Mouse (Mus musculus) granulocyte monocyte progenitor cell, adult 5-6 weeks (primary cell): ENCODE measurements around the gene Pbx1. TPM values are rescaled to one million over a fixed set of nuclear protein-coding genes. Genes with fewer than 3 reads are reported as not detected.
"Not testable (repeated sequence)": the region's sequence is repeated elsewhere in the genome, so short reads cannot be mapped to it uniquely, and the experiment has no call there.

ENCODE experiments used
- ATAC-seq: replicated peaks from 2 replicates; pipeline ENCODE4 v1.8.0; 2016; ENCODE audit warnings: mild to moderate bottlenecking, moderate TSS enrichment, inconsistent platforms; ENCODE audit not compliant: poor library complexity, severe bottlenecking
- total RNA-seq, 2 experiments: library from RNA; stranded (forward) in 1 of 2; stranded (reverse) in 1 of 2; fragments of 200-712, 200-1000 nt in 1 of 2; fragments of >200 nt in 1 of 2; fragmentation: Nextera tagmentation in 1 of 2; gene quantifications; 2 replicates each; pipeline ENCODE4 v1.2.3; 2014 to 2017

Gene Pbx1
- 4.9 and 8.2 TPM in 2 replicates for total RNA-seq (2014; fragmentation: Nextera tagmentation)
- total RNA-seq (2017), result 4.1 and 4.7 TPM in 2 replicates

- ATAC-seq, result not testable (repeated sequence)
Observed at GRCm38 (mm10) chr1:168432232-168432280, at the start of gene Pbx1. Pbx1 (minus strand) TSS chr1:168432270.

GRCm38 (mm10) chr1:168479626-168480025 lies 47.6 kb upstream of the Pbx1 start:
- ATAC-seq, result no peak

DNA sequence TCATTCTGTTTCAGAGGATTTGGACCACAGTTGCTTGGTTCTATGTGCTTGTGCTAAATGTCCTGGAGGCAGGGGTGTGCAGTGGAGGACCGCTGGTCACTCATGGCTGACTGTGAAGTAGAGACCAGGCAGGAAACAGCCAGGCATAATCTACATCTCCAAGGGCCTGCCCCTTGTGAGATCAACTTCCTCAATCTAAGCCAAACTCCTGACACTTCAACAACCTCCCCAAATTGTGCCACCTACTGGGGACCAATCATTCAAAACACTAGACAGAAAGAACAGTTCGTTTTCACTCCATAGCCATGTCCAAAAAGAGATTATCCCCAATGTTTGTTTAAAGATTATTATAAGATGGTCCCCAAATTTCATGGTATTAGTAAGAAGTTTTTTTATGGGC lies 46.8 kb upstream of the Pbx1 start:
- ATAC-seq, result peak; percentile 94

GRCm38 (mm10) chr1:168476917-168477316 lies 44.8 kb upstream of the Pbx1 start:
- no peak for ATAC-seq

DNA sequence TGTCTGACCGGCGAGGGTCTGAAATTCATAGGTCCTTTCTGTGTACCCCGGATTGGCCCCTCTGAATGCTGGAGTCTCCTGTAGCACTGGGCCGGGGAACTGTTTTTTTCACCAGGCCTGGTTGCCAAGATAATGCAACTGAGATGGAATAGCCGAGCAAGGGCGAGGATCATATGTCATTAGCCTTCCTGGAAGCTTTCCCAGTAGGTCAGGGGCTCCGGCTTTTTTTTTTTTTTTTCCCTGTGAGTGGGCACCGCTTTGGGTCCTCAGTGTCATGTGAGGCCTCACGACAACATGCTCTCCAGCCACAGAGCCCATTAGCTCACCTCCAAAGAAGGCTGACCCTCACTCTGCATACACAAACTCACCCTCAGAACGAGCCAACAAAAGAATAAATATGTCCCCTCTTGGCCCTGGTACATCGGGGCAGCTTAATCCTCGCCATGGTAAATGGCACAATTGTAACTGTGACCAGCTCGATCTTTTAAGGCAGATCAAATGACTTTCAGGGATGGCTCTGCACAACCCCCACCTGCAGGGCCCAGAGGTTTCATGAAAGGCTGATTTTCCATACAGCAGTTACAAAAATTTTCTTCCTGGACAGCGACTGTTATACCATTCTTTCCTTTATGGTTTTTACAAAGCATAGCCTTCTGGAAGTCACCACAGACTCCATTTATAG lies 44.3 kb upstream of the Pbx1 start:
- ATAC-seq, result no peak

GRCm38 (mm10) chr1:168475579-168476208 lies 43.6 kb upstream of the Pbx1 start:
- no peak for ATAC-seq

GRCm38 (mm10) chr1:168473255-168474069 lies 41.4 kb upstream of the Pbx1 start:
- no peak for ATAC-seq

GRCm38 (mm10) chr1:168472545-168473254 lies 40.6 kb upstream of the Pbx1 start:
- ATAC-seq, result no peak

DNA sequence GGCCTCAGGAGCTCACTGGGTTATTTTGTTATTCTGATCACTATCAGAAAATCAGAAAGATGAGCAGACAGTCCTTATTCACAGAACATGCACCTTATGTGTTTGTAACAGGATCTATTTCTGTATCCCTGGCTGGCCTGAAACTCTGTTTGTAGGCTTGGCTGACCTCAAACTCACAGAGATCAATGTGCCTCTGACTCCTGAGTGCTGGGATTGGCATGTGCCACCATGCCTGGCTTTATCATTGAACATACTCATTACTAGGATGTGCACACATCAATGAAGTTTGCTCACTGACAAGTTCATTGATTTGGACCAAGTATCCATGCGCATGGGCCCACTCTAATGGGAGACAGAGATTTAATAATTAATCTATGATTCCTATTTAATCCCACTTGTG lies 27.4 kb upstream of the Pbx1 start:
- no peak for ATAC-seq

- ATAC-seq, result no peak
Observed at GRCm38 (mm10) chr1:168457191-168457747, 25.2 kb upstream of the Pbx1 start.

- ATAC-seq, result no peak
Observed at GRCm38 (mm10) chr1:168455178-168455577, 23.1 kb upstream of the Pbx1 start.

- ATAC-seq, result no peak
Observed at GRCm38 (mm10) chr1:168433671-168434070, 1.6 kb upstream of the Pbx1 start.

GRCm38 (mm10) chr1:168432281-168432725 lies 233 bp upstream of the Pbx1 start:
- ATAC-seq, result peak; percentile 94

GRCm38 (mm10) chr1:168431711-168432231 lies 299 bp downstream of the Pbx1 start:
- ATAC-seq, result peak; percentile 28

GRCm38 (mm10) chr1:168430868-168431710 lies 981 bp downstream of the Pbx1 start:
- ATAC-seq, result no peak

- ATAC-seq, result peak; percentile 28
Observed at GRCm38 (mm10) chr1:168429856-168430644, 2.0 kb downstream of the Pbx1 start.

DNA sequence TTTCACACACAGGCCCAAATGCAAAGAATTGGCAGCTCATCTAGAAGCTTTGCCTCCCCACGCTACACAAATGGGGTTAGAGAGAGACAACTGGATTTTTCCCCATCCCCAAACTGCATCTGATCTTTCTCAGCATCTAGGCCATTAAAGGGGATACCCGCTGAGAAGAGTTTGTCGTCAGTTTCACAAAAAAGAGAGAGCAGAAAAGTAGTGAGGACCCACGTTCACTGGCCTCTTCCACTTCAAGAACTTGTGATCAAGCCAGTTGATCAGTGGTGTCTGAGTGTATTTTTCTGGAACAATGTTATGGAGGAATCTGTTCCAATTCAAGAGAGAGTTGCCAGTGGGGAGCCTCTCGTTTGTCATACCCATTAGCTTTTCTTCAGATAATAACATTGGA lies 2.7 kb downstream of the Pbx1 start:
- no peak for ATAC-seq

DNA sequence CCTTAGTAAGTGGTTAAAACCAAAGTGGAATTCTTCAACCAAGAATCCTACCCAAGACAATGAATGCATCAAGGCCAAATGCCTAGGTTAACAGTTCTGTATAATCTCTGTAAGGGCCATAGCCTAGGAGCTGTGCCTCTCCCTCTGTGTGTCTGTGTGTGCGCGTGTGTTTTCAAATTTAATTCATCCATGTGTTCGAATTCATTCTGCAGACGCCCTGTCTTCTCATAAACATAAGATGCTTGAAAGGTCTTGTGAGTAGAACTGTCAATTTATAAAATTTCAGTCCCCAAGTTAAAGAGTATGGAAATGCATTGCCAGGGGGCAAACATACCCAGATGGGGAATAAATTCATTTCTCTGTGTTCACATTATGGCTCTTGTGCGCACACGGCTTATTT lies 3.8 kb downstream of the Pbx1 start:
- ATAC-seq, result no peak

DNA sequence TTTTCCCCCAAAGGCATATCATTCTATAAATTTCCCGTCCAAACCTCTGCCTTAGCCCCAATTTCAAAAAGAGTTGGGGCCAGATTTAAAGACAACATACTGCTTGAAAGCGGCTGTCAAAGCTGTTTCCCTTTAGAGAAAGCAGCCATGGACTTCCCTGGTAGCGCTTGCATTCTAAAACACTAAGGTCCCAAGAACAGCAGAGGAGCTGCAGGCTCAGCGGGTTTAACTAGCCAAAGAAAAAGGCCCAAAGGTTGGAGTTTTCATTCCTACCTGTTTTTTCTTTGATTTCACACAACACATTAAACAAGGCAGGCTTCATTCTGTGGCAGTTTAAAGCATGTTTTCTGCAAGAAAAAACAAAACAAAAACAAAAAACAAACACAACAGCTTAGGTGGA lies 4.5 kb downstream of the Pbx1 start:
- no peak for ATAC-seq
